Mouse (Mus musculus) hindbrain, embryonic 12.5 days (tissue): ENCODE data around the gene Gm49380. TPM values are rescaled to one million over a fixed set of nuclear protein-coding genes. Genes with fewer than 3 reads are reported as not detected.
"Not testable (repeated sequence)": the region's sequence is repeated elsewhere in the genome, so short reads cannot be mapped to it uniquely, and the experiment has no call there.

ENCODE experiments used
- ATAC-seq: fragments of 200-750 bp; cut with Nextera tagmentation; 2 replicates; pipeline ENCODE4 v1.8.0; 2017; ENCODE audit warnings: moderate TSS enrichment; ENCODE audit not compliant: low FRiP score
- H3K27ac ChIP-seq: fragments of 300-500 bp; sonication (generic); 2 replicates; pipeline ENCODE4 v1.5.1; 2016; ENCODE audit warnings: mild to moderate bottlenecking
- H3K27me3 ChIP-seq: fragments of 300-500 bp; sonication (generic); 2 replicates; pipeline ENCODE4 v1.6.1; 2016; ENCODE audit warnings: mild to moderate bottlenecking
- H3K36me3 ChIP-seq: fragments of 300-500 bp; sonication (generic); 2 replicates; pipeline ENCODE4 v1.6.1; 2016; ENCODE audit warnings: mild to moderate bottlenecking
- H3K4me1 ChIP-seq: fragments of 300-500 bp; sonication (generic); 2 replicates; pipeline ENCODE4 v1.6.1; 2016
- H3K4me2 ChIP-seq: fragments of 300-500 bp; sonication (generic); replicated peaks from 2 replicates; pipeline ENCODE4 v1.6.1; 2016; ENCODE audit warnings: mild to moderate bottlenecking
- H3K4me3 ChIP-seq: fragments of 300-500 bp; sonication (generic); 2 replicates; pipeline ENCODE4 v1.5.1; 2016; ENCODE audit warnings: mild to moderate bottlenecking
- H3K9ac ChIP-seq: fragments of 300-500 bp; sonication (generic); 2 replicates; pipeline ENCODE4 v1.6.1; 2016; ENCODE audit warnings: mild to moderate bottlenecking, moderate library complexity
- H3K9me3 ChIP-seq: fragments of 300-500 bp; sonication (generic); replicated peaks from 2 replicates; pipeline ENCODE4 v1.6.1; 2016; ENCODE audit warnings: mild to moderate bottlenecking
- WGBS: fragments of 180-500 bp; shearing (Covaris S2); methylation state at CpG from one replicate; pipeline ENCODE4 v1.1.7; 2016; 5-methylcytosine and 5-hydroxymethylcytosine counted together
- polyA plus RNA-seq: library from polyadenylated mRNA; unstranded; fragments of >200 nt; fragmentation: Nextera tagmentation; extraction: Ambion mirVana; gene quantifications from 2 replicates; pipeline ENCODE4 v1.2.1, GENCODE M21; 2016

The Gm49380 gene
- polyA plus RNA-seq, 1 experiment from 2014 or later = 0.26 TPM

DNA sequence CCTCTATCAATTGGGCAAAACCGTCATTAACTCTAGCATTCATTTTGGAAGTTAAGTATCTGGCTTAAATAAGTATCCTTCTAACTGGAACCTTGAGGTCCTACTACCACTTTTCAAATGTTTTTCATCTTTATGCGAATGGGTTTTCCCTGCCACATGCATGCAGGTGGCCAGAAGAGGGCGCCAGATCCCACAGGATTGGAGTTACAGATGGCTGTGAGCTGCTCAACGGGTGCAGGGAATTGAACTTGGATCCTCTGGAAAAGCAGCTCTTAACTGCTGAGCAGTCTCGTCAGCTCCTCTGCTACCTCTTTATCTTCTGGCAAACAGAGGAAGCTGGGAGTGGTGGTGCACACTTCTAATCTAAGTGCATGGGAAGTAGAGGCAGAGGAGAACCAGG lies 5.7 kb upstream of the Gm49380 start:
- no peaks in the 10 kb centered on the region for H3K9me3 ChIP-seq
- ATAC-seq = no peak
- no peak overlapping the region for H3K9ac ChIP-seq
- no peak overlapping the region for H3K4me3 ChIP-seq
- no peak overlapping the region for H3K4me2 ChIP-seq
- WGBS = 50% methylated on average over 5 of the region's 5 CpGs
- no peaks in the 10 kb centered on the region for H3K36me3 ChIP-seq
- H3K27ac ChIP-seq = no peak overlapping the region
- H3K27me3 ChIP-seq = no peaks in the 10 kb centered on the region
- no peaks in the 10 kb centered on the region for H3K4me1 ChIP-seq

DNA sequence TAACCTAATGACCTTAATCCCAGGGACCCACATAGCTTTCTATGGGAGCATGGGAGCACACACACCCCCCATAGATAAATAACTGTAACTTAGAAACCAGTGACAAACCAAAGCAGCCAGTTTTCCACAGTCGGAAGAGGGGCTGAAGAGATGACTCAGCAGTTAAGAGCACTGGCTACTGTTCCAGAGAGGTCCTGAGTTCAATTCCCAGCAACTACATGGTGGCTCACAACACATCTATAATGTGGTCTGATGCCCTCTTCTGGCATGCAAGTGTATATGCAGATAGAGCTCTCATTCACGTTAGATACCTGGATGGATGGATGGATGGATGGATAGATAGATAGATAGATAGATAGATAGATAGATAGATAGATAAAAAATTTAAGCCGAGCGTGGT lies 2.9 kb upstream of the Gm49380 start:
- H3K27ac ChIP-seq = no peak overlapping the region
- no peaks in the 10 kb centered on the region for H3K27me3 ChIP-seq
- ATAC-seq = no peak
- no peaks in the 10 kb centered on the region for H3K36me3 ChIP-seq
- H3K9ac ChIP-seq = no peak overlapping the region
- no peaks in the 10 kb centered on the region for H3K9me3 ChIP-seq
- WGBS = 85% methylated on average over 4 of the region's 4 CpGs
- no peak overlapping the region for H3K4me3 ChIP-seq
- H3K4me1 ChIP-seq = peaks cover 8% of the 10 kb centered on the region
- H3K4me2 ChIP-seq = no peak overlapping the region

DNA sequence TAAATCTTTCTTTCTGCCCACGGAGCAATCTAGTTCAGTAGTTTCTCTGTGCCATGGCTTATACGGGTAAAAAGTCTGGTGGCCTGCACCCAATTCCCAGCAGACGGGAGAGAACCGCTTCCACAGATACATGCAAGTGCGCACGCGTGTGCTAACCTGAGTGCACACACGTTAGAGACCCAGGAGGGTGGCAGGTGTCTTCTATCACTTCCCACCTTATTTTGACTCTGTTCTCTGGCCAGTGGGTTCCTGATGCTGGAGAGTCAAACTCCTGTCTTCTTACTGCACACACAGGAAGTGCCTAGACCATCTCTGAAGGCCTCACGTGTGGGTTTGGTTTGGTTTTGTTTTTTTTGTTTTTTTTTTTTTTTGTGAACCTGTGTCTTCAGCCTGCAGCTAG lies 2.3 kb upstream of the Gm49380 start:
- ATAC-seq = no peak

DNA sequence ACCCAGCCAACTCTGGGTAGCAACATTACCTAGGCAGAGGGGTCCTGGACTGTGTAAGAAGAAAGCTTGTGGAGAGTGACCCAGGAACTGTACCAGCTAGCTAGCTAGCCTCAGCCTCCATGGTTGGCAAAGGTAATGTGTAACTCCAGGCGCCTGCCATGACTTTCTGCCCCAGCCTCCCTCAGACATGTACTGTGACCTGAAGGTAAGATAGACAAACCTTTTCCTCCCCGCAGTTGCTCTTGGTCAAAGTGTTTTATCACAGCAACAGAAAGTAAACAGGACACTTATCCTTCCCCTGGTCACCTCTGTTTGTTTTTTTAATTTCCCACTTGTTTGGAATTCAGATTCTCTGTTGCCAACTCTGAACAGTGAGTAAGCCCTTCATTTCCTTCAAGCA lies 1.2 kb upstream of the Gm49380 start:
- H3K9me3 ChIP-seq = no peaks in the 10 kb centered on the region
- peaks cover 20% of the 10 kb centered on the region for H3K4me1 ChIP-seq
- H3K4me2 ChIP-seq = no peak overlapping the region
- ATAC-seq = no peak
- 94% methylated on average over 2 of the region's 2 CpGs for WGBS
- no peaks in the 10 kb centered on the region for H3K27me3 ChIP-seq
- H3K9ac ChIP-seq = no peak overlapping the region
- H3K4me3 ChIP-seq = no peak overlapping the region
- no peak overlapping the region for H3K27ac ChIP-seq
- no peaks in the 10 kb centered on the region for H3K36me3 ChIP-seq

More for the DNA sequence above, 2.3 kb upstream of the Gm49380 start:
- Histone ChIP-seq H3K4me2 (no peak overlapping the region), H3K27me3 (no peaks in the 10 kb centered on the region), H3K9me3 (no peaks in the 10 kb centered on the region), H3K4me3 (no peak overlapping the region), H3K4me1 (peaks cover 9% of the 10 kb centered on the region), H3K27ac (no peak overlapping the region), H3K9ac (no peak overlapping the region), H3K36me3 (no peaks in the 10 kb centered on the region)
- 91% methylated on average over 9 of the region's 9 CpGs for WGBS

DNA sequence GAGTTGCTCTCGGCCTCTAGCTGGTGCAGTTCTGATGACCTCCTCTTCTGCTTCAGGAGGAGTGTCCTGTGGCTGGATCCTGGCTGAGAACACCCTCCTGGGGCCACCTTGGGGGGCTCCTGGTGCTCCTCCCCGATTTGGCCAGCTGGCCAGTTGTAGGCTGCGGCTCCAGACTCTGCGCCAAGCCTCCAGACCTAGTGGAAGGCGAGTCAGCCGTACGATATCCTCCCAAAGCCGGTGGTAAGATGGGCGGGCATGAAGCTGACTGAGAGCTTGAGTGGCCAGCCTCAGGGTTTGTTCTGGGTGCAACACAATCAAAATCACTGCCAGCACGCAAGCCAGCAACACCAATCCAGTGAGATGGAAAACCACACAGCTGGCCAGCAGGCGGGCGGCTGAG lies 1.4 kb downstream of the Gm49380 start:
- Histone ChIP-seq H3K4me3 (peak overlapping the region; percentile 92; the same call in 1 of the 2 replicates), H3K4me1 (peaks cover 46% of the 10 kb centered on the region), H3K4me2 (peak overlapping the region; percentile 58)
- WGBS = 69% methylated on average over 10 of the region's 12 CpGs
- not testable (repeated sequence) for H3K9me3 ChIP-seq, H3K9ac ChIP-seq, H3K27me3 ChIP-seq, H3K36me3 ChIP-seq, ATAC-seq, H3K27ac ChIP-seq

DNA sequence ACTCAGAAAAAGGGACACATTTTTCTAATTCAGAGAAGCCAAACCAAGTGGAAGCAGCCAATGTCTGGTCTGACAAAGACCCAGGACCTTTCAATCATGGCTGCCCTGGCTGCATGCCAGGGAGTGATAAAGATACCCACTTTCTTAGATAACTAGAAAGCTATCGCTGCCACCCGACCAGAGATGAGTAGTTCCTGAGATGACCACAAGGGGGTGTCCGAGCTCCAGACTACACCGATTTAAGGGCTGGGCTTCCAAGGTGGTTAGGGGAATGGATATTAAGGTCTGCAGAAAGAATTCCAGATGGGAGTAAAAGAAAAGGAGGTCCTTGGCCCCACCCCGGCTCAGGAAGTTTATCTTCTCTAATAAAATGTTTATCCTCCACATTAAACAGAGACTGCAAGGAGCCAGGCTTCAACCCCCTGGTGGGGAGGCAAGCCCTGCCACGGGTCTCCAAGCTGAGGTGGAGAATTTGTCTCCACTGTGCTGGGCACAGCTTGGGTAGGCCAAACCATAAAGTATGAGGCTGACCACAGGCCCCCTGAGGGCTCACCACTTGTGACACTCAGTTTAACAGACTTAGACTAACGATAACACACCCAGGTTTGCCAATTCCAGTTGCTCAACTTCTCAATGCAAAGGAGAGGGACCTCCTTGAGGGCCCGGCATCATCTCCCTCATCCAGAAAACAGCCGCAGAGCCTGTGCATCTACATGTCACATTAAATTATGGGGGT lies 3.8 kb downstream of the Gm49380 start:
- H3K4me1 ChIP-seq = peaks cover 50% of the 10 kb centered on the region
- no peak overlapping the region for H3K4me3 ChIP-seq
- no peaks in the 10 kb centered on the region for H3K27me3 ChIP-seq
- ATAC-seq = no peak
- H3K9me3 ChIP-seq = no peaks in the 10 kb centered on the region
- H3K36me3 ChIP-seq = peaks cover 13% of the 10 kb centered on the region
- H3K4me2 ChIP-seq = peak overlapping the region; percentile 37
- WGBS = 34% methylated on average over 9 of the region's 9 CpGs
- H3K27ac ChIP-seq = no peak overlapping the region
- H3K9ac ChIP-seq = peak overlapping the region; percentile 41; the same call in 1 of the 2 replicates

DNA sequence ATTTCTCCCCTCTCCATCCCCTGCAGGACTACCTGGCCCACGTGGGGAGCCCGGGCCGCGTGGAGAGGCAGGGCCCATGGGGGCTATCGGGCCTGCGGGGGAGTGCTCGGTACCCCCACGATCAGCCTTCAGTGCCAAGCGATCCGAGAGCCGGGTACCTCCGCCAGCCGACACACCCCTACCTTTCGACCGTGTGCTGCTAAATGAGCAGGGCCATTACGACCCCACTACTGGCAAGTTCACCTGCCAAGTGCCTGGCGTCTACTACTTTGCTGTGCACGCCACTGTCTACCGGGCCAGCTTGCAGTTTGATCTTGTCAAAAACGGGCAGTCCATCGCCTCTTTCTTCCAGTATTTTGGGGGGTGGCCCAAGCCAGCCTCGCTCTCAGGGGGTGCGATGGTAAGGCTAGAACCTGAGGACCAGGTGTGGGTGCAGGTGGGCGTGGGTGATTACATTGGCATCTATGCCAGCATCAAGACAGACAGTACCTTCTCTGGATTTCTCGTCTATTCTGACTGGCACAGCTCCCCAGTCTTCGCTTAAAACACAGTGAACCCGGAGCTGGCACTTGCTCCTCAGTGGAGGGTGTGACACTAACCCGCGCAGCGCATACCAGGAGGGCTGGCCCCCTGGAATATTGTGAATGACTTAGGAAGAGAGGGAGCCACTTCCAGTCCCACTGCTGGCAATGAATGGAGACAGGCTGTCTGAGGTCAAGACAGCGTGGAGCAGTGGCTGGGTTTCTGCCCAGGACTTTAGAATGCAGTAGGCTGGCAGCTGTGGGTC lies 4.8 kb downstream of the Gm49380 start:
- WGBS = 82% methylated on average over 31 of the region's 31 CpGs
- H3K4me1 ChIP-seq = peaks cover 50% of the 10 kb centered on the region
- H3K4me2 ChIP-seq = peak overlapping the region; percentile 37
- H3K9me3 ChIP-seq = no peaks in the 10 kb centered on the region
- H3K9ac ChIP-seq = 0 out of 2 replicates have a peak overlapping the region, but pooled peaks have one; percentile 9
- no peak overlapping the region for H3K4me3 ChIP-seq
- H3K27ac ChIP-seq = no peak overlapping the region
- H3K36me3 ChIP-seq = peaks cover 14% of the 10 kb centered on the region
- H3K27me3 ChIP-seq = no peaks in the 10 kb centered on the region
- ATAC-seq = 0 out of 2 replicates have a peak, but pooled peaks have one; percentile 4

DNA sequence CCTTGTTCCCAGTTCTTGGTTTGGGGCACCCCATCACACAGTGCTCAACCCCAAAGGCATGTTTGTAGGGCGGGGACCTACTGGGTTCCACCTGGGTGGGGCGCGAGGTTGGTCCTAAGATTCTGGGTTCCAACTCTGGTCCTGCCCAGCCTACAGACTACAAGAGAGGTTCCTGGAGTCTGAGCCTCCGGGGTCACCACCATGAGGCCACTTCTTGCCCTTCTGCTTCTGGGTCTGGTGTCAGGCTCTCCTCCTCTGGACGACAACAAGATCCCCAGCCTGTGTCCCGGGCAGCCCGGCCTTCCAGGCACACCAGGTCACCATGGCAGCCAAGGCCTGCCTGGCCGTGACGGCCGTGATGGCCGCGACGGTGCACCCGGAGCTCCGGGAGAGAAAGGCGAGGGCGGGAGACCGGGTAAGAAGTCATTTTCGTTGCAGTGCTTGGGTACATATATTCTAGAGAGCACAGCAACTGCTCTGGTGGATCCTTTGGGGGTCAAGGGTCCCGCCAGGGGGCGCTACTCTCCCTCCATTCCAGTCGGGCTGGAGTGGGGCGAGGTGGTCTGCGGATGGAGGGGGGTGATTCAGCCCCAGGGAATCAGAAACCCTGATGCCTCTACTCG lies 5.6 kb downstream of the Gm49380 start:
- peak overlapping the region; percentile 36 for H3K4me2 ChIP-seq
- H3K9ac ChIP-seq = peak overlapping the region; percentile 35
- 31% methylated on average over 25 of the region's 25 CpGs for WGBS
- ATAC-seq = peak; percentile 18; the same call in 1 of the 2 replicates
- H3K4me1 ChIP-seq = peaks cover 50% of the 10 kb centered on the region
- no peaks in the 10 kb centered on the region for H3K9me3 ChIP-seq
- no peaks in the 10 kb centered on the region for H3K27me3 ChIP-seq
- H3K27ac ChIP-seq = peak overlapping the region; percentile 57
- H3K4me3 ChIP-seq = peak overlapping the region; percentile 12; the same call in 1 of the 2 replicates
- H3K36me3 ChIP-seq = peaks cover 14% of the 10 kb centered on the region

DNA sequence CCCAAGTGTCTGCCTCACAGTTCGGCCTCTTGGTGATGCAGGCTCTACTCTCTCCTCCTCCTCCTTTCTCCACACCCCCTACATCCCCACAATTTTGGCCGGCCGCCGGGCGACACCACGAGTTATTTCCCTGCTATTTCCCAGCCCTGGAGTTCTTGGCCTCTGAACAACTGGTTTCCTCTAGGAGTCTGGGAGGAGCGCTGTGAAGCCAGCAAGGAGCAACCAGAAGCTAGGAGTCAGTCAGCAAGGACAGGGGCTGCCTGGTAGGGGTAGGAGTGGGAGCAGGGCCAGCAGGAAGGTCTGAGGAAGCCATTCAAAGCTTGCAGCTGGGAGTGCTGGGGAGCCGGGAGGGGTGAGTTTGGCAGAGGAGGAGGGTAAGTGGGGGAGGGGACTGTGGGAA lies 6.2 kb downstream of the Gm49380 start, which contains the start of gene C1qtnf5:
TSS of gene C1qtnf5 (plus strand) at position 136 of the 400 bp plus-strand sequence.
- Histone ChIP-seq H3K4me3 (peak within 1 kb of the TSS; percentile 12; the same call in 1 of the 2 replicates), H3K9ac (peak within 1 kb of the TSS; percentile 35), H3K27ac (peak within 1 kb of the TSS; percentile 57), H3K27me3 (no peaks in the 10 kb centered on the region), H3K36me3 (peaks cover 14% of the 10 kb centered on the region), H3K9me3 (no peaks in the 10 kb centered on the region), H3K4me1 (peaks cover 44% of the 10 kb centered on the region), H3K4me2 (peak within 1 kb of the TSS; percentile 36)
- 36% methylated on average over 8 of the region's 8 CpGs for WGBS
- ATAC-seq = peak; percentile 17; the same call in 1 of the 2 replicates

DNA sequence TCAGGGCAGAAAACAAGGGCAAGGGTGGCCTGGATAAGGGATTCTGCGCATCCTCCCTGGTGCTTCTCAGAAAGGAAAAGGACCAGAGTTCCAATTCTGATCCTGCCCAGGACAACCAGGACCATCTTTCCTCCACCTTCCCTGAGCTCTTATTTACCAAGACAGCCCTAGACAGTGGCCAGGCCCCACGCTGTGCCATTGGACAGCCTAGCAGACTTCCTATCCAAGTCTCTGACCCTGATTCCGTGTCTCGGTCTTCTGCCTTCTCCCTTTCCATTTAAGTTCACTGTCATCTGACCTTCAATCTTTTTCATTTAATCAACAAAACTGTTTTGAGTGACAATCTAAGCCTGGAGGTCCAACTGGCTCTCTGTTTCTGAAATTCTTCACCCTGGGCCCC lies 6.7 kb downstream of the Gm49380 start:
- Histone ChIP-seq H3K9ac (no peak overlapping the region), H3K36me3 (peaks cover 14% of the 10 kb centered on the region), H3K27me3 (no peaks in the 10 kb centered on the region), H3K4me3 (no peak overlapping the region), H3K9me3 (no peaks in the 10 kb centered on the region), H3K4me1 (peaks cover 41% of the 10 kb centered on the region), H3K4me2 (no peak overlapping the region), H3K27ac (no peak overlapping the region; the same call in 1 of the 2 replicates)
- ATAC-seq = no peak
- WGBS = 77% methylated on average over 4 of the region's 4 CpGs

DNA sequence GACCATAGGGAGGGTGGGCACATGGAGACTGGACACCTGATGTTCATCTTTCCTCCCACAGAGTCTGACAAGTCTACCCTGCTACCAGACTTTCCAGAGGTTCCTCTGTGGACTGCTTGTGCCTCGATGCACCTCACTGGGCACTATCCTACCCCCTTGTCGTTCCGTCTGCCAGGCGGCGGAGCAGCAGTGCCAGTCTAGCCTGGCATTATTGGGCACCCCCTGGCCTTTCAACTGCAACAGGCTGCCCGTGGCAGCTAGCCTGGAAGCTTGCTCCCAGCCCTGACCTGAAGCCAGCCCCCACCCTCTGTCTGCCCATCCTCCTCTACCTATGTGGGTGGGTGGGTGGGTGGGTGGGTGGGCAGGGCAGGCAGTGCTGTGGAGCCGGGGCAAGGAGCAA lies 7.1 kb downstream of the Gm49380 start:
- 92% methylated on average over 7 of the region's 7 CpGs for WGBS
- no peak overlapping the region for H3K27ac ChIP-seq
- no peak for ATAC-seq
- no peaks in the 10 kb centered on the region for H3K27me3 ChIP-seq
- no peak overlapping the region for H3K9ac ChIP-seq
- H3K9me3 ChIP-seq = no peaks in the 10 kb centered on the region
- peaks cover 14% of the 10 kb centered on the region for H3K36me3 ChIP-seq
- H3K4me3 ChIP-seq = no peak overlapping the region
- peaks cover 41% of the 10 kb centered on the region for H3K4me1 ChIP-seq
- H3K4me2 ChIP-seq = no peak overlapping the region

DNA sequence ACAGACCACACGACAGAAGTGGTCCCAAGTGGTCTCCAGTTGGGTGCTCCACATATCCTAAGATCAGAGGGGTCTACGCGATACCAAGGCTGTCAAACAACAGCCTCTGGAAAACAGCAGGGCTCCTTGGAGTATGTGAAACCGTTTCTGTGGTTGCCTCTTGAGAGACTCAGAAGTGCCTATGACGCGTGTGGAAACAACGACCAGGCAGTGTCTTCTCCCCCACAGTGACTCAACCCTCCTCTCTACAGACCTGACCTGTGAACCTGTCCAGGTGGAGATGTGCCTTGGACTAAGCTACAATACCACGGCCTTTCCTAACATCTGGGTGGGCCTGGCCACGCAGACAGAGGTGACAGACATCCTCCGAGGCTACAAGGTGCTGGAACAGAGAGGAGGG lies 7.5 kb downstream of the Gm49380 start:
- H3K4me1 ChIP-seq = peaks cover 41% of the 10 kb centered on the region
- H3K4me2 ChIP-seq = no peak overlapping the region
- 87% methylated on average over 10 of the region's 10 CpGs for WGBS
- peaks cover 14% of the 10 kb centered on the region for H3K36me3 ChIP-seq
- H3K9me3 ChIP-seq = no peaks in the 10 kb centered on the region
- no peak for ATAC-seq
- H3K27me3 ChIP-seq = no peaks in the 10 kb centered on the region
- no peak overlapping the region for H3K27ac ChIP-seq
- no peak overlapping the region for H3K4me3 ChIP-seq
- no peak overlapping the region for H3K9ac ChIP-seq
